Mouse (Mus musculus): Measurements from ENCODE around the gene Haus3.
A peak's percentile ranks its signal among the peaks of the same experiment; 100 is the strongest.

Gene Haus3

DNA sequence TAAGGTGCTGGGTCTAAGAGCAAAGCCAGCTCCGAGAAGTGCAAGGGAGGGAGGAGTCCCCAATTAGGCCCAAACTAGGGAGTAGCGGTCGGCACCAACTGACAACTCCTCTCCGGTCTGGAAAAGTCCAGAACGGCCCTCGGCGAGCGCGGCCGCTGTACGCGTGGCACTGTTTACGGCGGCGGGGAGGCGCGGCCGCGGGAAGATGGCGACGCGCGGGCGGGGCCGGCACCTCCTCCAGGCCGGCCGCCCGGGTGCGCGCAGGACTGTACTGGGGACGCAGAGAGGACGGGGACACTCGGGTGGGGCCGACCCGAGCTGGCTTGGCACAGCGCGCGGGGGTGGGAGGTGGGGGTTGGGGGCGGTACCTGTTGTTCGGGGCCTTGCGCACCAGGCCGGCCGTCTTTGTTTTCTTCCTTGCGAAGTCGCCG lies 17.6 kb upstream of the Haus3 start:
- peak in 1 of 2 experiments; percentile 17 for DNase-seq (ENCODE audit: low spot score in 2 of 2)

GRCm38 (mm10) chr5:34186391-34186790 lies 17.1 kb upstream of the Haus3 start:
- peak in 1 of 2 experiments; percentile 4 for DNase-seq (ENCODE audit: low spot score in 2 of 2)

GRCm38 (mm10) chr5:34185791-34186190 lies 16.5 kb upstream of the Haus3 start:
- DNase-seq (ENCODE audit: low spot score in 2 of 2), result peak in 1 of 2 experiments; percentile 4

GRCm38 (mm10) chr5:34185051-34185580 lies 15.8 kb upstream of the Haus3 start:
- DNase-seq (ENCODE audit: low spot score in 2 of 2), result peak; percentile 2

GRCm38 (mm10) chr5:34183976-34184375 lies 14.6 kb upstream of the Haus3 start:
- peak in 1 of 2 experiments; percentile 4 for DNase-seq (ENCODE audit: low spot score in 2 of 2)

DNA sequence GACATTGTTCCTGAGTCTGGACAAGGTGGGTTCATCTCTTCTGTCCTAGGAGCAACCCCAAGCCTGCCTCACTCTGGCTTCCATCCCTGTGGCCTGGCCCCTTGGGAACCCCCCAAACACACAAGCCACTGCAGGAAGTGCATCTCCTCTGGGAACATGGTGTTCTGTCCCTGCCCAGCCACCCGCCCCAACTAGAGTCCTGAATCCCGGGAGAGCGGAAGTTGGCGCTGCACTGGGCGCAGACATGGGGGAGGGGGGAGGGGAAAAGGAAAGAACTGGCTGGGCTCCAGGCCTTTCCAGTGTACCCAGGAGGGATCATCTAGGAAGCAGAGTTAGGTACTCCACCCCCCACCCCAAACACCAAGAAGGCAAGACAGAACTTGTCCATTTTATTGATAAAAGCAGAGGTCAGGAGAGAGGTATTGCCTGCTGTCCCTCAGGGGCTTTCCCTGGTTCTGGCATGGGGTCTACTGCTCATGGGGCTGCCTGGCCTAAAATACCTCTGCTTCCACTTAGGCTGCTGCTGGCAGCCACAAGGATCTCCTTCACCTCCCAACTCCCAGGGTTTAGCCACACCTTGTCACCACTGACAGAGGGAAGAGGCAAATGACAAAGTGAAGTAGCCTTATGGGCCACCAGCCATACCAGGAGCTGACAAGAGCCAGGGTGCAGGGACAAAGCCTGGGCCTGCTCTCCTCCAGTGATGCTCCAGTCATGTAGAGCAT lies 14.0 kb upstream of the Haus3 start:
- DNase-seq (ENCODE audit: low spot score in 2 of 2), result peak; percentile 8 to 9

GRCm38 (mm10) chr5:34182486-34182885 lies 13.2 kb upstream of the Haus3 start:
- DNase-seq (ENCODE audit: low spot score in 2 of 2), result peak; percentile 3 to 5

DNA sequence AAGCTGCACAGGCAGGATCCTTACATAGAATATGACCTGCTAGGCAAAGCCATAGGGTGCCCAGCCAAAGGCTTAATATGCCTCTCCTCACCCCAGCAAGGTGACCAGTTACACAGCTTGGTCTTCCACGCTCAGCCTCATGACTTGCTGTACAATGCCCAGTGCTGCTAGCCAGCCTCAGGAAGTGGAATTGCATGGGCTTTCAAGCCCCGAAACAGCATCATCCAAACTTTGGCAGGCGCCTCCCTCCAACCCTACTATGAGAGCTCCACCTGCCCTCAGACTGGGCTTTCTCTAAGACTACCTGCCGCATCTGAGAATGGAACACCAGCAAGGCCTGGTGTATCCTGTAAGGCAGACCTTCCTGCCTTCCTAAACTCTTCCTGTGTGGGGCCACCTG lies 8.5 kb upstream of the Haus3 start:
- DNase-seq (ENCODE audit: low spot score in 2 of 2), result peak in 1 of 2 experiments; percentile 2

GRCm38 (mm10) chr5:34177091-34177490 lies 7.8 kb upstream of the Haus3 start:
- DNase-seq (ENCODE audit: low spot score in 2 of 2), result peak in 1 of 2 experiments; percentile 3

DNA sequence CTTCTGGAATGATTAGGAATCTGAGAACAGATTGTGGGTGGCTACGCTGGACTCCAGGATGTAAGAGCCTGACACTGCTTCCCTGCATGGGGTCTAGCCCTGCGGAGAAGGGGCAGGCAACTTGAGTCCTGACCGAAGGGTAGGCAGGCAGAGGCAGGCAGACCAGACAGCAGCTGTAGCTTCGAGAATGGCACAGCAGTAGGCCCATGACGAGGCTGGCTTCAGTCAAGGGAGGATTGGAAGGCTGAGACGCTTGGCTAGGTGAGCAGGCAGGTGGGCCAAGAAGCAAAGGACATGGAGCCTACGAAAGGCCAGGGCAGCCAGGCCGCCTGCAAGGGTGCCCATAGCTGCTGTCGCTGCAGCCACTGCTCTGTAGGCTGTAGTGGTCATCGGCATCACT lies 7.4 kb upstream of the Haus3 start:
- no peak for DNase-seq (ENCODE audit: low spot score in 2 of 2)

GRCm38 (mm10) chr5:34175403-34175694 lies 6.0 kb upstream of the Haus3 start:
- DNase-seq (ENCODE audit: low spot score in 2 of 2), result peak in 1 of 2 experiments; percentile 3

DNA sequence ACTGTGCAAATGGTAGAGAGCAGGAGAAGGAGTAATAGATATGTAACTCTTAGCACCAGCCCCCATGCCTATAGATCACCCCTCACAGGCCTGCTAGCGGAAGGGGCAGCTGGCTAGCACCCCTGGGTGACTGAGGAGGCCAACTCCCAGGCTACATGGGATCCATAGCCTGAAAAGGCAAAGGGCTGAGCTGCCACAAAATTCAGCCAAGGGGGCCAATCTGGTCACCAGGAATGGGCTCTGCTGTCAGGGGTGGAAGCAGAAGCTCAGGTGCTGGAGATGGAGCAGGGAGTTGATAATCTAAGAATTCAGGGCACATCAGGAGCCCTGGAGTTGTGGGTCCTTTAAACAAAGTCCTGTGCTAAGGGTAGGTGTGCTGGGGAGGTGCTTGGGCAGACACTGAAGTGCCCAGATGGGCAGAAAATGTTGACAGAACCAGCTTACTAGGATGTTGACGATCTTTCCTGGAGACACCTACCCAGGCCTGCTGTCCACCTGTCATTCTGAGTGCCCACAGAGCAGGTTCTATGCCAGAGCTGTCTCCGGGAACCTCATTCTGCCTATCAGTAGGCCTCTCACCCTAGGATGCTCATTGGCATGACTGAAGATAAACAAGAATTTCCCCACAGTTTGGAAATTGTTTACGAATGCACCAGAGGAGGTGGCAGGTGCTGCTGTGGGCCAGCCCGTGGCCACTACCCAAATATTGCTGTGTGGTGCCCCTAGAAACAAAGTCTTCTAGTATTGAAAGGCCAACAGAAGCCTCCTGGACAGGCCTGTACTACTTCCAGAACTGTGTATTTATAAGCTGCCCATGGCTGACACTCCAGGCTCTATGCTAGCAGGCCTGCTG lies 5.4 kb upstream of the Haus3 start:
- no peak for DNase-seq (ENCODE audit: low spot score in 2 of 2)

DNA sequence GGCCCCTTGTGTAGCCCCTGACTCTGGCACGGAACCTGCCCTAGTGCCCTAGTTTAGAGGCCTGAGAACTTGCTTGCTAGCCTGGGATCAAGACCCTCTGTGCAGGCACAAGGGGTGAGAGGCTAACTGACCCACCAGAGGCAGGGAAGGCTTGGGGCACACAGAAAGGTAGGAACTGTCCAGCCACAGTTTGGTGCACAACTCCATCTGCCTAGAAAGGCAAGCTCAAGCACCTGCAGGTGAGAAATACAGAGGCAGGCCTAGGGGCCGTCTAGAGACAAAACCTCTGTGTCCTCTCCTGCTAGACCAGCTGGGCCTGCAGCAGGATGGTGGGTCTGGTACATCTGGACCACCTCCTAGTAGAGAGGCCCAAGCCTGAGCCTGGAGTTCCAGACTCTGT lies 4.7 kb upstream of the Haus3 start:
- no peak for DNase-seq (ENCODE audit: low spot score in 2 of 2)

DNA sequence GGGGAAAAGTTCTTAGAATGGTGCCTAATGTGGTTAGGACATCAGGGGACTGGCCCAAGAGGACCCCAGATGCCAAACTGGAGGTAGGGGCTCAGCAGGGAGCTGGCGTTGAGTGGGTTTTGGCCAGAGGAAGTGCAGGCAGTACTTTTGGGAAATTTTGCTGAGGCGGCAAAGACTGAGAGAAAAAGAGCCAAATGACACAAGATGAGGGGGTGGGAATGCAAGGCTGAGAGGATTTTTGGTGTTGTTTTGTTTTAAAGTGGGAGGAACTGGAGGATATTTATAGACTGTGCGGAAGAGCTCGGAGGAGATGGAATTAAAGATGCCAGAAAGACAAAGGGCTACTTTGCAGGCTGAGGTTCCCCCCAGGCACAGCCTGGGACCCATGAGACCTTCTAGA lies 1.4 kb upstream of the Haus3 start:
- no peak for DNase-seq (ENCODE audit: low spot score in 2 of 2)

- DNase-seq (ENCODE audit: low spot score in 2 of 2), result no peak
These were observed 627 bp upstream of the Haus3 start for GRCm38 (mm10) chr5:34169954-34170353.

GRCm38 (mm10) chr5:34167857-34168256 lies 1.5 kb downstream of the Haus3 start:
- DNase-seq (ENCODE audit: low spot score in 2 of 2), result no peak

- no peak for DNase-seq (ENCODE audit: low spot score in 2 of 2)
These were observed 3.5 kb downstream of the Haus3 start for GRCm38 (mm10) chr5:34165793-34166192.

DNA sequence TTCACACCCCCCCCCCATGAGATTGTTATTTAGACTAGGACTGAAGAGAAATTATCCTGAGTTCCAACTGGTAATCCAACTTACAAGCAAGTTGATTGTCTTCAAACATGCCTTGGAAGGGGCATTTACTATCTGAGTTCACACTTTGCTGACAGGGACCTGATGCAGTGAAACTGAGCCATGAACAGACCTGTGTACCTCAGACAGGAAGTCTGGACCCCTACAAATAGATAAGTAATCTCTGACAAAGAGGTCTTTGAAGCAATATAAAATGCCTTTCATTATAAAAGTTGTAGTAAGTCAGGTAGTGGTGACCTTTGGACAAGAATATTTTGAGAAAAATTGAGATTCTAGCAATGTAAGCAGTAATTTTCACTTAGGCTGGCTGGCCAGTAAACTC lies 20.9 kb downstream of the Haus3 start:
- DNase-seq (ENCODE audit: low spot score in 2 of 2), result no peak

GRCm38 (mm10) chr5:34147554-34147953 lies 21.8 kb downstream of the Haus3 start:
- DNase-seq (ENCODE audit: low spot score in 2 of 2), result no peak

DNA sequence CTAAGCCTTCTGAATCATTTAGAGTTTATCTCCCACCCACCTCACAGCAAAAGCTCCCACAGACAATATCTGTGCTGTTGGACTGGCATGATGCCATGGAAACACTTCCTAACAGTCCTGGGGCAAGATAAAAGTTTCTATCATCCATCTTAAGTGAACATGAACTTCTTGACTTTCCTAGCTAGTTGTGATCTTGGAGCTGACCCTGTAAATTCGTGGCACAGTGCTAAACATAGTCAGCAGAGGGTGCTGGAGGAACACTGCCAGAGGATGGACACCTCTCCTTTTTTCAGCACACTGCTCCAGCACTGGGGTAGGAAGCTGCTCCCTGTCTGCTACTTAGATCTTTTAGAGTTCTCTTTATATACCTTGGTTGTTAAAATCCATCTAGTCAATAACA lies 29.6 kb downstream of the Haus3 start:
- DNase-seq (ENCODE audit: low spot score in 2 of 2), result peak in 1 of 2 experiments; percentile 11

DNA sequence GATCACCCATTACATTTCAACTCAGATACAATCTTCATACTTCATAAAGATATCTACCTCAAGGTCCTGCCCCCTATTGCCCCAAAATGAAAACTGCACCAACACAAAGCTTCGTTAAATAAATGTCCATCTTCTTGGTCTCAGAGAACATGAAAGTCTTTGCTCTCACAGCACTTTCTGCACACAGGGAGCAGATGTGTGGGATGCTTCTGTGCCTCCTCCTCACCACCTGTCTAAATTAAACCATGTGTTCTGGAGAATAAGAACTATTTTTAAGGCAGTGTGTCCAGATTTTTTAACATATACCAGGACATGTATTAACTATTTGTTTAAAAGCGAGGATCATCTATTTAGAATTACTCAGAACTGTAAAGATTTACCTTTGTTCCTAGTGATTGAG lies 36.6 kb downstream of the Haus3 start:
- DNase-seq (ENCODE audit: low spot score in 2 of 2), result no peak

DNA sequence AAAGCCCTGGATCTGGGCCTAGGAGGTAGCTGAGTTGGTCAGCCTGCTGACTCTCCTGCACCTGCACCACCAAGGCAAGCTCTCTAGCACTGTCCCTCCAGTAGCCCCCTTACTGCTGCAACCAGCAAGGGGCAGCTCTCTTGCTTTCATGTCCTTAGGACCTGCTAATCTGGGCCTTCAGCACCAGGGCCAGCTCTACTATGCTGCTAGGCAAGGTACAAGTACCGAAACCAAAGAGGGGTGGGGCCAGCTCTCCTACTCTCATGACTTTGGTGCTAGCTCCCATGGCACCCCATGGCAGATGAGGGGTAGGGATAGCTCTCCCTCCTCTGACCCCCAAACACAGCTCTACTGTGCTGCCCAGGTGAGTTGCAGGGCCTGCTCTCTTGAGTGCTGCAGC lies 45.2 kb downstream of the Haus3 start:
- DNase-seq (ENCODE audit: low spot score in 2 of 2), result no peak
